Mouse (Mus musculus): ENCODE data around the gene Scrn1.

DNA sequence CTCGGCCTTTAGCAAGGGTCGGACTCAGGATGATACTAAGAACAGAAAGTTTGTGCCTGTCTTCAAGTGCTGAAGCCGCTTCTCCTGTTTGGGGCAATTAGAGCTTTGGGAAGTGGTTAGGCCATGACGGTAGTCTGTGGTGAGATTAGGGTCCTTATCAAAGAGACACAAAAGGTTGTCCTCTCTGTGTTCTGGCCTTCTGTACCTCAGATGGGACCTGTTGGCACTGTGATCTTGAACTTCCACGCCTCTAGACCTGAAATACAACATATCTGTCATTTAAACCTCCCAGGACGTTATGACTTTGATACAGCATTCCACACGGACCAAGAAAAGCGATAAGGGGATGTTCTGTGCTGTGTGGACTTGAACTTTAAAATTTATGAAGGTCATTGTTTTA, 37.6 kb downstream of the Scrn1 start:
- TF ChIP-seq CTCF (IDR thresholded peaks at IDR 0.05; ENCODE audit: insufficient read depth, low read length) (no peak), POLR2A (IDR thresholded peaks at IDR 0.05; ENCODE audit: borderline replicate concordance, extremely low read depth, low read depth, low read length) (no peak)

Measured in lung, adult 2 months (tissue).